In genomic region chr7:27607580-27607979, GRCm38 (mm10) we compare ENCODE assay signal across 8 mouse cellular contexts. TPM values are rescaled to one million over a fixed set of nuclear protein-coding genes. Genes with fewer than 3 reads are reported as not detected.
A peak's percentile ranks its signal among the peaks of the same experiment; 100 is the strongest.
DNase-seq lines count a peak whose midpoint lies in the region; ATAC-seq and TF ChIP-seq lines count a peak whose summit lies in the region.

No protein-coding gene starts in this region.

- no peak overlapping the region for H3K4me3 ChIP-seq in forebrain, embryonic 16.5 days (replicated peaks; ENCODE audit: low read length)
- no peak overlapping the region for H3K4me3 ChIP-seq in forebrain, embryonic 10.5 days
- H3K4me3 ChIP-seq in bone marrow, adult 2 months (replicated peaks; ENCODE audit: control insufficient read depth, low read depth, low read length), result no peak overlapping the region
- no peak overlapping the region for H3K4me3 ChIP-seq in hindbrain, embryonic 13.5 days
- no peak overlapping the region for H3K4me3 ChIP-seq in liver, postnatal 0 days (ENCODE audit: low read depth, low read length)
- H3K4me3 ChIP-seq in stomach, embryonic 16.5 days (replicated peaks; ENCODE audit: low read length), result no peak overlapping the region

- no peak for TF ChIP-seq CTCF in bone marrow, adult 2 months (IDR thresholded peaks at IDR 0.05; ENCODE audit: control insufficient read depth, insufficient read depth, low read length)
- TF ChIP-seq CTCF in liver, postnatal 0 days (IDR thresholded peaks at IDR 0.05; ENCODE audit: low read depth), result no peak

- peak; percentile 26 for ATAC-seq in forebrain, embryonic 16.5 days
- peak; percentile 36 for ATAC-seq in hindbrain, embryonic 13.5 days (ENCODE audit: low FRiP score)
- no peak for ATAC-seq in liver, postnatal 0 days
- ATAC-seq in stomach, embryonic 16.5 days (ENCODE audit: insufficient read depth, low FRiP score), result peak; percentile 39; the same call in 1 of the 2 replicates

- H3K9me3 ChIP-seq in forebrain, embryonic 16.5 days (ENCODE audit: control insufficient read depth, low read length), result no peaks in the 10 kb centered on the region
- no peaks in the 10 kb centered on the region for H3K9me3 ChIP-seq in forebrain, embryonic 10.5 days
- no peaks in the 10 kb centered on the region for H3K9me3 ChIP-seq in hindbrain, embryonic 13.5 days
- no peaks in the 10 kb centered on the region for H3K9me3 ChIP-seq in liver, postnatal 0 days (ENCODE audit: low read length)
- no peaks in the 10 kb centered on the region for H3K9me3 ChIP-seq in stomach, embryonic 16.5 days (replicated peaks; ENCODE audit: control insufficient read depth, low read length)

- H3K4me1 ChIP-seq in forebrain, embryonic 16.5 days (replicated peaks; ENCODE audit: control insufficient read depth, insufficient read depth, low read length), result peaks cover 41% of the 10 kb centered on the region
- peaks cover 21% of the 10 kb centered on the region for H3K4me1 ChIP-seq in forebrain, embryonic 10.5 days
- peaks cover 8% of the 10 kb centered on the region for H3K4me1 ChIP-seq in bone marrow, adult 2 months (ENCODE audit: control insufficient read depth, insufficient read depth, low read length)
- peaks cover 55% of the 10 kb centered on the region for H3K4me1 ChIP-seq in hindbrain, embryonic 13.5 days (replicated peaks)
- H3K4me1 ChIP-seq in liver, postnatal 0 days (ENCODE audit: insufficient read depth), result peaks cover 39% of the 10 kb centered on the region
- H3K4me1 ChIP-seq in stomach, embryonic 16.5 days (ENCODE audit: control insufficient read depth, insufficient read depth, low read length), result peaks cover 32% of the 10 kb centered on the region

- H3K36me3 ChIP-seq in forebrain, embryonic 16.5 days (ENCODE audit: control insufficient read depth, insufficient read depth), result no peaks in the 10 kb centered on the region
- H3K36me3 ChIP-seq in forebrain, embryonic 10.5 days (replicated peaks), result peaks cover 36% of the 10 kb centered on the region
- peaks cover 30% of the 10 kb centered on the region for H3K36me3 ChIP-seq in hindbrain, embryonic 13.5 days
- peaks cover 24% of the 10 kb centered on the region for H3K36me3 ChIP-seq in liver, postnatal 0 days (replicated peaks; ENCODE audit: insufficient read depth, low read length)
- H3K36me3 ChIP-seq in stomach, embryonic 16.5 days (ENCODE audit: control insufficient read depth, insufficient read depth, low read length), result no peaks in the 10 kb centered on the region

- no peak overlapping the region for H3K27ac ChIP-seq in forebrain, embryonic 16.5 days (ENCODE audit: low read length)
- H3K27ac ChIP-seq in forebrain, embryonic 10.5 days, result no peak overlapping the region
- peak overlapping the region; percentile 41; the same call in 1 of the 2 replicates for H3K27ac ChIP-seq in bone marrow, adult 2 months (ENCODE audit: control insufficient read depth, insufficient read depth, low read depth, low read length, poor library complexity)
- peak overlapping the region; percentile 44; the same call in 1 of the 2 replicates for H3K27ac ChIP-seq in hindbrain, embryonic 13.5 days
- H3K27ac ChIP-seq in liver, postnatal 0 days (ENCODE audit: low read depth), result peak overlapping the region; percentile 11; the same call in 1 of the 2 replicates
- H3K27ac ChIP-seq in stomach, embryonic 16.5 days (ENCODE audit: low read length), result no peak overlapping the region

- no peak for DNase-seq in forebrain, embryonic 10.5 days (ENCODE audit: extremely low spot score, low spot score)
- DNase-seq in gastrocnemius, postnatal 10 days, result peak; percentile 87
- no peak for DNase-seq in liver, postnatal 0 days
- DNase-seq in spleen, postnatal 10 days (ENCODE audit: low spot score in 2 of 2), result no peak

- TF ChIP-seq EP300 in liver, postnatal 0 days (IDR thresholded peaks at IDR 0.05; ENCODE audit: low read depth), result no peak

- no peak overlapping the region for H3K9ac ChIP-seq in forebrain, embryonic 16.5 days (replicated peaks; ENCODE audit: low read depth, low read length)
- H3K9ac ChIP-seq in hindbrain, embryonic 13.5 days, result peak overlapping the region; percentile 60; the same call in 1 of the 2 replicates
- no peak overlapping the region for H3K9ac ChIP-seq in liver, postnatal 0 days (replicated peaks)
- H3K9ac ChIP-seq in stomach, embryonic 16.5 days (ENCODE audit: low read length), result peak overlapping the region; percentile 33; the same call in 1 of the 2 replicates

- TF ChIP-seq POLR2A in bone marrow, adult 2 months (IDR thresholded peaks at IDR 0.05; ENCODE audit: borderline replicate concordance, control insufficient read depth, low read depth, low read length), result no peak

- no peak overlapping the region for H3K4me2 ChIP-seq in forebrain, embryonic 16.5 days (ENCODE audit: low read length)
- H3K4me2 ChIP-seq in hindbrain, embryonic 13.5 days, result no peak overlapping the region
- no peak overlapping the region for H3K4me2 ChIP-seq in liver, postnatal 0 days (ENCODE audit: low read depth, low read length)
- H3K4me2 ChIP-seq in stomach, embryonic 16.5 days (ENCODE audit: low read depth, low read length), result no peak overlapping the region

- H3K27me3 ChIP-seq in forebrain, embryonic 16.5 days (replicated peaks; ENCODE audit: control insufficient read depth, insufficient read depth, low read length), result no peaks in the 10 kb centered on the region
- H3K27me3 ChIP-seq in forebrain, embryonic 10.5 days (ENCODE audit: poor library complexity, severe bottlenecking), result no peaks in the 10 kb centered on the region
- no peaks in the 10 kb centered on the region for H3K27me3 ChIP-seq in hindbrain, embryonic 13.5 days
- no peaks in the 10 kb centered on the region for H3K27me3 ChIP-seq in liver, postnatal 0 days (ENCODE audit: insufficient read depth, low read length)
- H3K27me3 ChIP-seq in stomach, embryonic 16.5 days (ENCODE audit: control insufficient read depth, insufficient read depth, low read length), result no peaks in the 10 kb centered on the region

- WGBS in forebrain, embryonic 16.5 days, result 68% methylated on average over 5 of the region's 5 CpGs
- 90% methylated on average over 5 of the region's 5 CpGs for WGBS in forebrain, embryonic 10.5 days
- 35% methylated on average over 5 of the region's 5 CpGs for WGBS in bone marrow, adult 2 months
- WGBS in hindbrain, embryonic 13.5 days, result 31% methylated on average over 5 of the region's 5 CpGs
- 74% methylated on average over 5 of the region's 5 CpGs for WGBS in liver, postnatal 0 days (ENCODE audit: insufficient replicate concordance)
- 49% methylated on average over 5 of the region's 5 CpGs for WGBS in stomach, embryonic 16.5 days

RNA-seq across cellular contexts. Expression of gene Akt2, which starts 16.2 kb away (rescaled TPM):
- polyA plus RNA-seq in forebrain, embryonic 16.5 days (2015; fragmentation: Nextera tagmentation; extraction: Ambion mirVana), result 83.7 and 99.3 TPM in 2 replicates
- polyA plus RNA-seq in forebrain, embryonic 10.5 days (2016; fragmentation: Nextera tagmentation; extraction: Ambion mirVana), result 73.3 and 78.8 TPM in 2 replicates
- 44.5 and 71.2 TPM in 2 replicates for polyA plus RNA-seq in bone marrow, adult 2 months (2011; ENCODE audit: insufficient read depth, insufficient read length, low replicate concordance, missing spikeins)
- total RNA-seq in gastrocnemius, postnatal 10 days (2021), result 100 to 1,000 TPM; 128 to 134 TPM
- polyA plus RNA-seq in hindbrain, embryonic 13.5 days (2015; fragmentation: Nextera tagmentation; extraction: Ambion mirVana), result 68.0 and 71.0 TPM in 2 replicates
- 24.0 and 25.5 TPM in 2 replicates for polyA plus RNA-seq in liver, postnatal 0 days (2015; fragmentation: Nextera tagmentation; extraction: Ambion mirVana)
- polyA plus RNA-seq in stomach, embryonic 16.5 days (2015; fragmentation: Nextera tagmentation; extraction: Ambion mirVana), result 79.0 and 84.6 TPM in 2 replicates

RNA-seq across cellular contexts. Expression of gene Ttc9b, which starts 46.1 kb away (rescaled TPM):
- 56.2 and 65.7 TPM in 2 replicates for polyA plus RNA-seq in forebrain, embryonic 16.5 days (2015; fragmentation: Nextera tagmentation; extraction: Ambion mirVana)
- polyA plus RNA-seq in forebrain, embryonic 10.5 days (2016; fragmentation: Nextera tagmentation; extraction: Ambion mirVana), result 2.8 and 3.7 TPM in 2 replicates
- polyA plus RNA-seq in bone marrow, adult 2 months (2011; ENCODE audit: insufficient read depth, insufficient read length, low replicate concordance, missing spikeins), result not detected in 2 replicates
- total RNA-seq in gastrocnemius, postnatal 10 days (2021), result under 1 TPM; 0.12 to 0.29 TPM
- 50.2 and 52.0 TPM in 2 replicates for polyA plus RNA-seq in hindbrain, embryonic 13.5 days (2015; fragmentation: Nextera tagmentation; extraction: Ambion mirVana)
- polyA plus RNA-seq in liver, postnatal 0 days (2015; fragmentation: Nextera tagmentation; extraction: Ambion mirVana), result not detected in 2 replicates
- polyA plus RNA-seq in stomach, embryonic 16.5 days (2015; fragmentation: Nextera tagmentation; extraction: Ambion mirVana), result 0.94 and 1.3 TPM in 2 replicates

RNA-seq across cellular contexts. Expression of gene 2310022A10Rik, which starts 54.5 kb away (rescaled TPM):
- 39.1 and 40.2 TPM in 2 replicates for polyA plus RNA-seq in forebrain, embryonic 16.5 days (2015; fragmentation: Nextera tagmentation; extraction: Ambion mirVana)
- polyA plus RNA-seq in forebrain, embryonic 10.5 days (2016; fragmentation: Nextera tagmentation; extraction: Ambion mirVana), result 38.8 and 39.3 TPM in 2 replicates
- 8.1 and 19.0 TPM in 2 replicates for polyA plus RNA-seq in bone marrow, adult 2 months (2011; ENCODE audit: insufficient read depth, insufficient read length, low replicate concordance, missing spikeins)
- total RNA-seq in gastrocnemius, postnatal 10 days (2021), result 100 to 1,000 TPM; 106 to 110 TPM
- 32.1 and 34.0 TPM in 2 replicates for polyA plus RNA-seq in hindbrain, embryonic 13.5 days (2015; fragmentation: Nextera tagmentation; extraction: Ambion mirVana)
- polyA plus RNA-seq in liver, postnatal 0 days (2015; fragmentation: Nextera tagmentation; extraction: Ambion mirVana), result 8.6 and 9.0 TPM in 2 replicates
- 23.0 and 25.6 TPM in 2 replicates for polyA plus RNA-seq in stomach, embryonic 16.5 days (2015; fragmentation: Nextera tagmentation; extraction: Ambion mirVana)

RNA-seq across cellular contexts. Expression of gene Pld3, which starts 54.6 kb away (rescaled TPM):
- 109 and 139 TPM in 2 replicates for polyA plus RNA-seq in forebrain, embryonic 16.5 days (2015; fragmentation: Nextera tagmentation; extraction: Ambion mirVana)
- 41.9 and 42.0 TPM in 2 replicates for polyA plus RNA-seq in forebrain, embryonic 10.5 days (2016; fragmentation: Nextera tagmentation; extraction: Ambion mirVana)
- polyA plus RNA-seq in bone marrow, adult 2 months (2011; ENCODE audit: insufficient read depth, insufficient read length, low replicate concordance, missing spikeins), result 27.9 and 52.2 TPM in 2 replicates
- 10 to 100 TPM; 27.2 to 37.9 TPM for total RNA-seq in gastrocnemius, postnatal 10 days (2021)
- 126 TPM in 2 replicates for polyA plus RNA-seq in hindbrain, embryonic 13.5 days (2015; fragmentation: Nextera tagmentation; extraction: Ambion mirVana)
- polyA plus RNA-seq in liver, postnatal 0 days (2015; fragmentation: Nextera tagmentation; extraction: Ambion mirVana), result 46.5 and 49.3 TPM in 2 replicates
- 93.5 and 107 TPM in 2 replicates for polyA plus RNA-seq in stomach, embryonic 16.5 days (2015; fragmentation: Nextera tagmentation; extraction: Ambion mirVana)

Comparison
In these comparisons a context has a peak if more than half of its experiments do, and no peak if none do; other contexts are left out.
1. RNA of gene Ttc9b, which starts 46.1 kb away (polyA plus RNA-seq): 56.2 to 65.7 TPM in forebrain, embryonic 16.5 days and 50.2 to 52.0 TPM in hindbrain, embryonic 13.5 days; 2.8 to 3.7 TPM in forebrain, embryonic 10.5 days, 0.94 to 1.3 TPM in stomach, embryonic 16.5 days, not detected in bone marrow, adult 2 months and not detected in liver, postnatal 0 days; every median in the first group is over 10 times any median in the second.
2. H3K27ac ChIP-seq: peak in bone marrow, adult 2 months (single experiment), hindbrain, embryonic 13.5 days (single experiment) and liver, postnatal 0 days (single experiment); none in forebrain, embryonic 16.5 days (single experiment), forebrain, embryonic 10.5 days (single experiment) and stomach, embryonic 16.5 days (single experiment).
3. H3K9ac ChIP-seq: peak in hindbrain, embryonic 13.5 days (single experiment) and stomach, embryonic 16.5 days (single experiment); none in forebrain, embryonic 16.5 days (single experiment) and liver, postnatal 0 days (single experiment).